Mouse (Mus musculus) CD4-positive helper T cell, adult 2 months (primary cell): ENCODE results near the gene Dcaf1.

Experiments used
- DNase-seq: peaks from one replicate; pipeline ENCODE4 v3.0.0-alpha.2; 2012; ENCODE audit warnings: low read depth, missing footprints, low spot score

Dcaf1 gene

DNA sequence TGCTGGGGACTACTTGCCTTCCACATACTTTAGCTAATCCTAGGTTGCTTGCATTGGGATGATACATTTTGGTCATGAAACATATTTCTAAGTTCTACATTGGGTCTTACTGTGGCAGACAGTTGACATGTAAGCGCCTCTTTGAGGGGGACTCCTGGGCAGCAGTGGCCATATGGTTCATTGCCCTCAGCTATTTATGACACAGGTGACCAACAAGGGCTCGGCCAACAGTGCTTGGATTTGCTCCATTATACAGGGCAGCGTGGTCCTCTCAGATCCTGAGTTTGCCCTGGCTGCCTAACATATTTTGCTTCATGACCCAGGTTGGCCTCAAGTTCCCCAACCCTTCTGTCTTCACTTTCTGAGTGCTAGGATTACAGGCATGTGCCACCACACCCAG is 55.0 kb downstream of the Dcaf1 start:
- no peak for DNase-seq

DNA sequence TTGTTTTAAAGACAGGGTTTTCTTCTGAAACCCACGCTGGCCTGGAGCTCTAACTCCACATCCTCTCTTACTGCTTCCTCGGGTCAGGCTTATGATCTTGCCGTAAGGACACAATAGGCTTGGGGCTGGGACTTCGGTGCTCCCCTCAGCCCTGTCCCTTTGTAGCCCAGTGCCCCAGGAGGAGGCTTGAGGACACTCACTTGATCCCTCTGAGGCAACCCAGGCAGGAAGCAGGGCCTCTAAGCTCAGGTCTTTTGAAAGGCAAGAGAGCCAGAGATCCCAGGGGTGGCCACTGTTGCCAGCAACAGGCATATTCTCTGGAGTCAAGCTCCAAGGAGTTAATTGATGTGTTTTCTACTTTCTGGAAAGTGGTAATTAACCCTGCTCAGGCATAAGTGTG is 57.8 kb downstream of the Dcaf1 start:
- no peak for DNase-seq

DNA sequence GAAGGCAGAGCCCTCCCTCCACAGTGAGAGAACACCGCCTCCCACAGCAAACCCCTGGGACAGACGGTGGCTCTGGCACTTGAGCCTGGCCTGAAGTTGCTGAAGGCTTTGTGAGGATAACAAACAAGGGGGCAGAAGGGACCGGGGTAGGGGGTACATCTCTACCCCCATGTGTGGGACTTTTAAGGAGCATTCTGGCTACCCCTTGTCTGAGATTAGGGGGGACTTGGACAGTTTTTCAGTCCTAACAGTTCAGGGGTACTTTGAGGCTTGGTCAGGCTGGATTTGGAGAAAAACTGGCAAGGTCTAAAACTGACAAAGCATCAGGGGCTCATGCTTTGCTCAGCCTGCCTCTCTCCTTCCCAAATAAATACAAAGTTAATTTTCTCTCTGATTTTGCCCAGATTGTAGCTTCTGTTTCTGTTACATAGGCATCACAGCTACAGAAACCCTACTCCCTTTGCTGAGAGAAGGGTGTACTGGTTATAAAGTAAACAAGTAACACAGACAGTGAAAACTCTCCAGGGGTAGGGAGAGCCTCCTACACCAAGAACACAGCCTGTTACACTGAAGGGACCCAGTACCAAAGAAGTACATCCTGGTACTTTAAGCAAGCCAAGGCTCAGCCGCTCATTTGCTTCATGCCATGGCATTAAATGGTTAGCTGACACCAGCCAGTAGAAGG is 59.5 kb downstream of the Dcaf1 start:
- no peak for DNase-seq

GRCm38 (mm10) chr9:106882176-106882575 is 60.5 kb downstream of the Dcaf1 start:
- no peak for DNase-seq

GRCm38 (mm10) chr9:106883085-106883484 is 61.4 kb downstream of the Dcaf1 start:
- no peak for DNase-seq

- DNase-seq, result no peak
Observed at GRCm38 (mm10) chr9:106884306-106884705, 62.6 kb downstream of the Dcaf1 start.

- no peak for DNase-seq
Observed at GRCm38 (mm10) chr9:106884996-106885900, 63.6 kb downstream of the Dcaf1 start.

DNA sequence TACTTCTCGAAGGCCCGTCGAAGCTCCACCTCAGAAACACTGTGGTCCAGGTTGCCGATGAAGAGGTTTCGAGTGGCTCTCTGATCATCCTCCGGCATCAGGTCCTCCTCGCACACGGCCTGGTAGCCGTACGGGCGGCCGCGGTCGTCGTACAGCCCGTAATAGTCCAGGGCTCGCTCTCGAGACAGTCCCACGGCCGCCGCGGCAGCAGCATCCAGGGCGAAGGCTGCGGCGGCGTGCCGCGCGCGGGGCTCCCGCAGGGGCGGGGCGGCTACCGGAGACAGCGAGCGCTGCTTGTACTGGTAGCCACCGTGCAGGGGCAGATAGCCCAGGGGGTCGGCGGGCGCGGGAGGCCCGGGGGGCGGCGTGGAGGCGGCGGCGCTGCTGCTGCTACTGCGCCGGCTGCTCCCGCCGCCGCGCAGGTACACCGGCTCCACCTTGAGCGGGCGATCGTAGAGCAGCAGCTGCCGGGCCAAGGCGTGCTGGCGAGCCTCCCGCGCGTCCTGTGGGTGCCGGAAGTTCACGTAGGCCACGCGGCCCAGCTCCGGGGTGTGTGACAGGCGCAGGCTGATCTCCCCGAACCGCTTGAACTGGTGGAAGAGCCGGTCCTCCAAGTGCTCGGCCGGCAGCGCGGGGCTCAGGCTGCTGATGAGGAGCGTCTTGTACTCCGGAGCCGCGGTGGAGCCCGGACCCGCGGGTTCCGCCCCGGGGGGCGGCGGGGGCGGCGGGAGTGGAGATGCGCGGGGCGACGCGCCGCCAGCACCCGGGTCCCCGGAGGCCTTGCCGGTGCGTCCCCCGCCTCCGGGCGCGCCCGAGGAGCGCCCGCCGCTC is 64.4 kb downstream of the Dcaf1 start:
- peak; percentile 78 for DNase-seq

DNA sequence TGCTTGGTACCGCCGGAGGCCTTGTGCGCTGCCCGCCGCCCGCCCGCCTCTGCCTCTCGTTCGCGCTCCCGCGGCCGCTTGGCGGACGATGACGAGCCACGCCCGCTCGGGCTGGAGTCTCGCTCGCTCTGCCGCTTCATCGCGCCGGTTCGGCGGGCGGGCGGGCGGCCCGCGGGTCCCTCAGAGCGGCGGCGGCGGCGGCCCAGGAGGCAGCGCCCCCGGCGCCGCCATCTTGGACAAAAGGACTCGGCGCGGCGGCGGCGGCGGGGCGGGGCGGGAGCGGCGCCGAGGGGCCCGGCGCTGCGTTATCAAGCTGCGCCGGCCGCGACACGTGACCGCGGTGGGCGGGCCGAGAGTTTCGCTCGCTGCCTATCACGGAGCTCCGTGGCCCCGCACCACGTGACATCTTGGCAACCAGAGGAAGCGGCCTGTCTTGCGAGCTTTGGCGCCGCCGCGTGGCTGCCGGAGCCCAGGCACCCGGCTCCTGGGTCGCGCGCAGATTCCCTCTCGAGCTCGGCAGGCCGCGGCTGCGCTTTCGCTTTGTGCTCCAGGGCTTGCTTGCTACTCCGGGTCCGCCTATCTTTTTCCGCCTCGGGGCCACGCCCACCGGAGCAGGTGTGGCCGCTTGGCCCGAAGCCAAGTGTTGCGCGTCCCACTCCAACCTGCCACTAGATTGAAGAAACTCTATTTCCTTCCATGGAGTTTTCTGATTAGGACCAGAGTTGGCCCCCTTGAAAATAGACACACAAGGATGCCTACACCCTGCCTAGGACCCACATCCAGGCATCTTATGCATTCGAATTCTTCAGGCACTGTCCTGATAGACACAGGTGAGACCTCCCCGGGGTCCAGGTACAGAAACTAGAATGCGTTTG is 65.4 kb downstream of the Dcaf1 start, which contains the start of gene Rbm15b:
Gene Rbm15b (minus strand): TSS at position 601 of the 875 bp plus-strand sequence.
- DNase-seq, result peak; percentile 100

- DNase-seq, result no peak
Observed at GRCm38 (mm10) chr9:106888346-106888745, 66.7 kb downstream of the Dcaf1 start.

DNA sequence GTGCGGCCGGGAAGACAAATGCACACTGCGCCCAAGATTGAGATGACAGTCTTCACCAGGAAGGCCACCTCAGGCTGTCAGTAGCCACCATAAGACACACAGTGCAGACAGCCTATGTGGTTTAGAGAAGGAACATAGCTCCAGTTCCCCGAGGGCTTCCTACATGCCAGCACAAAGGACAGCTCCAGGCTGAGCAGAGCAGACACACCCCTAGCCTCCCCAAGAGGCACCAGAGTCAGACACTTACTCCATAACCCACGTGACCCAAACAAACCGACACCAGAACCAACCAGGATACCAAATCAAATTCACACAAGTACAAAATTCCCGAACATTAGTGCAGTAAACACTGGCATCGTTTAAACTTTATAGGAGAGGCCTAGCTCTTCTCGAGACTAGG is 67.6 kb downstream of the Dcaf1 start:
- no peak for DNase-seq

DNA sequence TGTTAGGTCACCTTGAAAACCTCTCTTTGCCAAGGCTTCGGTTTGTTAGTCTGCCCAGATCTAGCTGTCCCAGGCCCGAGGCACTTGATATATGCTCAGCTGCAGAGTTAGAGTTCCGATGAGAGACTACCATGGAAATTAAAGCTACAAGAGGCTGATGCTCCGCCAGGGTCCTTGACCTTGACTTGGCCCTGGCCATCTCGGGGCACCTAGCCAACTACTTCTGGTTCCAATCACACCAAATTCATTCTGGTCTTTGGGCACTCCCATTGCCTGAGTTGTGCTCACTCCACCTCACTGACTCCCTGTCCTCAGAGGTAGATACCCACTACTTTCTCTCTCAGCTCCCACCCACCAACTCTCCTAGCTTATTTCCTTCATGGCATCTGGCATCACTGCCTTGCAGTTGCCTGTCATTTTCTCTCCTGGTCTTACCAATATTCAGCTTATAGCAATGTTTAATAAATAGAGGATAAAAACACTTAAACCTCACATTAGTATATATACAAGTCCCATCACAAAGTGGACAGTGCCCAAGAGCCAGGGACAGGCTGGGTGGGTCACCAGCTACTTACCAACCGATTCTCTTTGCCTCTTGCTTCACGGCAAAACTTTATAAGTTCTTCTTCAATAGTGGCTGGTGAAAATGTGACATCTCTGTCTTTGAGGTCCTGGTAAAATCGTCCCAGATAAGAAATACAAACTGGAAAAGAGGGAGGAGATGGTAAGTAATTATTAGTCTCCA is 69.0 kb downstream of the Dcaf1 start:
- no peak for DNase-seq

DNA sequence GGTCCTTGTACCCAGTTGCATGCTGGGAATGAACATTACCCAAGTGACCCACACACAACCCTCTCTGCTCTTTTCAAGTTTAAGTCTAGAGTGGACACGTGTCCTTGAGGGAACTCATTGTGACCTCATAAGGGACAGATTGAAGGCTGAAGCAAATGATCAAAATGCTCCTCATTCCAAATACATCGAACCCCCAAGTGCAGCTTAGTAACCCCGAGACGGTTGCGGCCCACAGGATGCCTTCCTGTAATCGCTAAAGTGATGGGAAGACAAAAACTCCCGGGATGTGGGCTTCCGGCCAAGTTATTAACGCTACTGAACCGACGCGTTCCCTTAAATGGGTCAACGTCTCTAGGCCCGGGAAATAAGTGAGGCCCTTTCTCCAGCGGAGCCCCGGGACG is 69.7 kb downstream of the Dcaf1 start:
- no peak for DNase-seq

GRCm38 (mm10) chr9:106891829-106892551 is 70.3 kb downstream of the Dcaf1 start, which contains the start of gene Manf:
Gene Manf, minus strand, starts transcription at chr9:106891979.
- DNase-seq, result peak; percentile 99

DNA sequence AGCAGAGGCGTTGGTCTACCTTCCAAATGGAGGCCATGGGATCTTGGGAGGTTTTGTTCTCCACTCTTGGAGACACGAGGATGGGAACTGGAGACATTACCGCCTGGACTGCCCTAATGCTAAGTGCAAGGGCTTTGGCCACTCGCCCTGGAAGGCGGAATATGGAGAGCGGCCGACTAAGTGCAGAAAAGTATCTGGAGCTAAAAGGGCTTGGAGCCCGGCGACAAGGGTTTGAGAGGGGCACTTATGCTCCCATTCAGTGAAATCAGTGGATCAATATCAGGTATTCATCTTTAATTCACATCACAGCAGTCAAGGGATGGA is 70.8 kb downstream of the Dcaf1 start:
- no peak for DNase-seq

DNA sequence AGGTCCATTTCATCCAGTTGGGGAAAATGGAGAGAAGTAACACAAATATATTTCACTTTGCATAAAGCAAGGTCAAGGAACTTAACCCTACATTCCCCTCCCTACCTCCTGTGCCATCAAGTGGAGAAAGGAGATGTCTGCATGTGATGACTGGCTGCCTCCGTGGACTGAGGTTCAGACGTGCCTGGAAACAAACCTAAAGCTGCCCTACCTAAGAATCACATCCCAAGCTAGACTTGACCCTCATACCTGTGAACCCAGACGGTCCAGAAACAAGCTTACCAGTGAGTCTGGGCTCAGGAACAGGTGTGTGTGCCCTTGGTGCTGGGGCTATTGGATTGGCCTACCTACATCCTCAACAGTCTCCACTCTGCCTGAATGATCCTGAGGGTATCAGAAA is 71.7 kb downstream of the Dcaf1 start:
- DNase-seq, result no peak

DNA sequence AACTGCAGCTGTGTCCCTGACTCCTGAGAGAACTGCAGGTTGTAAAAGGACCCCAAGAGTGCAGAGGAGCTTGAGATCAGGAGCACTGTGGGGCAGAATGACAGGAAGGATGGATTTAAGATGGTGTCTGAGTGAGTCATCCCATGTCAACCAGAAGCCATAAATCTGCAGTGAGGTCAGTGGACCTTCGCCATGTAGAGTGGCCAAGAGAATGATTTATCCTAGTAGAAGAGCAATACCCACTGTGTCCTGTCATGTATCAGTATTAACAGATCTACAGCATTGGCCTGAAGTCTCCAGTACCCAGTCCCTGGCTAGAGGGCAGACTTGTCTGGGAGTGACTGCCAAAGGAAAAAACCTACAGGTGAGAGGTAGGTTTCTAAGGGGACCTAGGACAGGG is 77.2 kb downstream of the Dcaf1 start:
- DNase-seq, result no peak

- no peak for DNase-seq
Observed at GRCm38 (mm10) chr9:106901596-106901995, 79.9 kb downstream of the Dcaf1 start.

GRCm38 (mm10) chr9:106903099-106903790 is 81.6 kb downstream of the Dcaf1 start:
- DNase-seq, result no peak
